Mouse (Mus musculus) left cerebral cortex, adult 9 months (tissue): ENCODE data around the gene Moap1.
A peak's percentile ranks its signal among the peaks of the same experiment; 100 is the strongest.

Experiments used
- DNase-seq, 2 experiments: peaks; one replicate each; pipeline ENCODE4 v3.0.0; 2022; ENCODE audit warnings: low spot score in 2 of 2

Gene Moap1

GRCm38 (mm10) chr12:102742056-102742455 is 1.4 kb downstream of the Moap1 start:
- no peak for DNase-seq

- DNase-seq = no peak
Observed at GRCm38 (mm10) chr12:102740285-102740684, 3.2 kb downstream of the Moap1 start.

GRCm38 (mm10) chr12:102739096-102739495 is 4.4 kb downstream of the Moap1 start:
- DNase-seq = no peak

DNA sequence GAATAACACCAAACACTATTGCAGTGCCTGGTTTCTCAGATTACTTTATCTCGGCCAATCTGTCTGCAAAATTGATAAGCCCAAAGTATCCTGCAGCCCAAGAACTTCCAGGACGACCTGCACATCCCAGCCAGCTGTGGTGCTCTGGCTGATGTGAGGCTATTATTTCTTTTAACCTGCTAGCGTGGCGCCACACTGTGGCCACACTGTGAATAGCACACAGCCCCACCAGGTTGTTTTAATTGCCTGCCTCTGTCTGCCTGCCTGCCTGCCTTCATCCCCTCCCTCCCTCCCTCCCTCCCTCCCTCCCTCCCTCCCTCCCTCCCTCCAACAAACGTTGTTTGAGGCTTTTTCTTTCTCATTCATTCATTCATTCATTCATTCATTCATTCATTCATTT is 10.1 kb downstream of the Moap1 start:
- peak in 1 of 2 experiments; percentile 49 for DNase-seq

DNA sequence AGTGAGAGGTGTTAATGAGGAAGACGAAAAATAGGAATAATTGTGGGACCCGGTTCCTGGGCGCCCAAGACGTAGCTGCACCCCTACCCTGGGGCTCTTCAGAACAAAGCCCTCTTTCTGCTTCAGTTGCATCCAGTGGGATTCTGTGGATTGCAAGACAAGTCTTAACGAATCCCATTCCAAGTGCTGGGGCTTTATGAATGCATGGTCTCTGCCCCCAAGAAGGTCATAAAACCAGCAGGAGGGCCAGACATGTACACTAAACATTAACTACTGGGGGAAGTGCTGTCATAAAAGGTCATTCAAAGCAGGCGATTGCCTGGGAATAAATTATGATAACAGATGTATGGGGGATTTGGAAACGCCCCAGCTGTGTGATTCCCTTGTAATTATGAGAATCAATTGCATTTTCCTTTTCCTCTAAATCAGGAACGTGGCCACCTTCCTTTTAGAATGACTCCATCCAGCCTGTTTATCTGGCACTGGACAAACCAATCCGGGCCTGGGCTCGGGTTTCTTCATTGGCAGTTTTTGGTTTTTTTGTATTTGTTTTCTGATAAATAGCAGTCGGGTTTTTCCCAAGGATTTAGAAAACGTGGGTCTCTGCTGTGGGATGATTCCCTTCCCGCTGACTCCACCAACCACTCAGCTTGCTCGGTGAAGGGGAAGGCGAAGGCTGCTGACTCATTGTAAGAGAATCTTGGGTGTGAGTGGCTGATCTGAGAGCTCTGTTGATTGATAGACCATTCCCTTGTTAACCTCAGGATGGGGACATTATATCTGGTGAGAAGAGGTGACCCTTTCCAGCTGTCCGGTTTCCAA is 12.5 kb downstream of the Moap1 start:
- DNase-seq = no peak

DNA sequence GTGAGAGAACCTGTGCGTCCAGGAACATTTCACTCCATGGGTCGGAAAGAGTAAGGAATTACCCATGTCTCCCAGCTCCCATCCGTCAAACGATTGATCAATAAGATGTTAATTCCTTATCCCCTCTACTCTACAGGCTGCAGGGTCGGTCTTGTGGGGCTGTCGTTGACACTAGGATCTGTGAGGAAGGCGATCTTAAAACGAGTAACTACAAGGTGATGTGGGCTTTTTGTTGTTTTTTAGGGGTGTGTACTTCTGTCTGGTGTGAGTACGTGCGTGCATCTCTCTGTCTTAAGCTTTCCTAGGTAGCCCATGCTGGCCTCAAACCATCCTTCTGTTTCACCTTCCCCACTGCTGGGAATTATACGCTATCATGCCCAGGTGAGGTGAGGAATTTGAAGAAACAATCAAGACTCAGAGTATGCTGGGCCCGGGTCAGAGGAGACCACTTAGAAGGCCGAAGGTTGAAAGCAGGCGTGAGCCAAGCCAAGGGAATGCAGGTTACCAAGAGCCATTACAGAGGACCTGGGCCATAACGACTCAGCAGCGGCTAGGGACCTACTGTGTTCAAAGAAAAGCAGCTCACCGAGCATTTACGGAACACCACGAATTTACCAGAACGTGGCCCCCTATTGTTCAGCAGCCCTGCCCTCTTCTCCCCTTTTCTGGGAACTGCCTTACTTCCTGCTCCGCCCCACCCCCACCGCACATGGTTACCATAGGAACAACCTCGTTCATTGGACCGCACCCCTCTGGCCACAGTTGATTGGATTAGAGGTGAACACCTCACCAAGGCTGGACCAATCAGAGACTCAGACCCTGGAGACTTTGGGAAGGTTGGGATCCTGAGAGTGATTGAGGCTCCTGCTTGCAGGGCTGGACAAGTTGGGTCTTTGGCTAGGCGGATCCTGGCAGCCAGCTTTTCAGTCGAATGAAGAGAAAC is 13.3 kb downstream of the Moap1 start:
- DNase-seq = peak in 1 of 2 experiments; percentile 79

- no peak for DNase-seq
Observed at GRCm38 (mm10) chr12:102725761-102726175, 17.7 kb downstream of the Moap1 start.

GRCm38 (mm10) chr12:102725146-102725545 is 18.3 kb downstream of the Moap1 start:
- no peak for DNase-seq

DNA sequence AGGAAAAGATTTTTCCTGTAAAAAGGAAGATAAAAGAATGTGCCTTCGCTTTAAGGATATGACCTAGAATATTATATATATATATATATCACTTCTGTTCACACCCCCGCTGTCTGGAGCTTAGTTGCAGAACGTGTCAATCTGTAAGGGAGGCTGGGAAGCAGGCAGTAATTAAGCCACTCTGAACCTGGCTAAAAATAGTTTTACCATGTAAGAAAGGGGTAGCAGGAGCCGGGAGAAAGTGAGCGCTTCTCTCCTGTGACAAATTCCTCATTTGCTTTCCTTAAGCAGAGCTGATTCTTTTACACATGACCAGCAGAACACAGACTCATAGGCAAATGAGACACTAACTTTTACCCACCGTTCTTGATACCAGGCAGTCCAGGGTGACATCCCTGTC is 19.6 kb downstream of the Moap1 start:
- peak in 1 of 2 experiments; percentile 62 for DNase-seq

- DNase-seq = no peak
Observed at GRCm38 (mm10) chr12:102722966-102723365, 20.5 kb downstream of the Moap1 start.

DNA sequence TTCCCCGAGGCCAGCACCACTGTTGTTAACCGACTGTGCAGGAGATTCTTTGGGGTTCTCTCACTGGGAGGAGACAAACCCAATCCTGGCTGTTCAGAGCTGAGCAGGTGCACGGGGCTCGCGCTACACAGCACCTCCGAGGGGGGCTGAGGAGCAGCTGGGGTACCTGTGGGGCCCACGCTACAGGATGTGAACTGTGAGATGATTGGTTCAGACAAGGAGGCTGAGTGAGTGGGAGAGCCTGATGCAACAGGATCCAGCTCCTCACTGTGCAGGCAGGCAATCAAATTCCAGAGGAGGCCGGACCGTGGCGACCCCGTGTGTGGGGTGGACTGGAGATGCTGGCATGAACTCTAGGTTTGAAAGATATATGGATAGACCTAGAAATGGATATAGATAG is 21.0 kb downstream of the Moap1 start:
- no peak for DNase-seq

GRCm38 (mm10) chr12:102719552-102720315 is 23.7 kb downstream of the Moap1 start:
- DNase-seq = no peak

DNA sequence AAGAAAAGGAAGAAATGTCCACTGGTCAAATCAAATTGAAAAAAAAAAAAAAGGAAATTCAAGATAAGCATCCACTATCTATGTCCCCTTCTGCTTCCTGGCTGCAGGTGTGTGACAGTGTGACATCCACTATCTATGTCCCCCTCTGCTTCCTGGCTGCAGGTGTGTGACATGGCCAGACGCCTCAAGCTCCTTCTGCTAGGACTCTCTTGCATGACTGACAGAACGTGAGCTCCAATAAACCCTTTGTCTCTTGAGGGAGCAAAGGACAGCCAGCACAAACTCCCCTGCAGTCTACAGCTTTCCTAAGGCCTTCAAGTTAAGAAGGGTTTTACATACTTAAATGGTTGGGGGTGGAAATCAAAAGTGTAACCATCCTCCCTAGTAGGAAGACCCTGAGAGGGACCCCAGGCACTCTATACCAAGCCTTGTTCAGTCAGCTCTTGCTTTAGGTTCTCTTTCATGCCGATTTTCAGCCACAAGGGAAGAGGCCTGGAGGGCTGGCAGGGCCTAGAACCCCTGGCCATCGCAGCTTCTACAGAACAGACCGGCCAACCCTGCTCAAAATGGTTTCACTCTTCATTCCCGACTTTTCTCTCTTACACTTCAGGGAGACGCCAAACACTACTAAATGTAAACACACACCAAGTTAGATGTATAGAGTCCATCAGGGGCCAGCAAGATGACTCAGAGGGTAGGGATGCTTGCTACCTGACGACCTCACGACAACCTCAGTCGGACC is 28.6 kb downstream of the Moap1 start:
- DNase-seq = no peak

GRCm38 (mm10) chr12:102714116-102714515 is 29.3 kb downstream of the Moap1 start:
- DNase-seq = no peak

- no peak for DNase-seq
Observed at GRCm38 (mm10) chr12:102713153-102713865, 30.2 kb downstream of the Moap1 start.

DNA sequence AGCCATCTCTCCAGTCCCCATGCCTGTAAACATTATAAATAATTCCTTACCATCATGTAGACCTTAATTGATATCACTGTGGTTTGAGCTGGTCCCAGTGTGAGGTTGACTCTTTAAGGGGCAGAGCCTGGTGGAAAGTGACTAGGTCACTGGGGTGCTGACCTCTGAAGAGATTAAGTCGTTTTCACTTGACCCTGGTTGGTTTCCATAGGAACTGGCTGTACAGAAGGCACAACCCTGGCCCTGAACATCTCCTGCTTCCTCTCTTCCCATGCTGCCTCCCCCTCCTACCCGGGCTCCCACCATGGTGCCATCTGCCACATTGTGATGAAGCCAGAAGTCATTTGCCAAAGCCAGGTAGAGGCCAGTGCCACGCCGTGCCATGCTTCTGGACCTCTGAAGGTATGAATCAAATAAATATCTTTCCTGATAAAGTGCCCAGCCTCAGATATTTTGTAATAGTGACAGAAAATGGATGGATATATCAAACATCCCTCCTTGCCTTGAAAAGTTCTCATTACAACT is 32.5 kb downstream of the Moap1 start:
- DNase-seq = no peak

DNA sequence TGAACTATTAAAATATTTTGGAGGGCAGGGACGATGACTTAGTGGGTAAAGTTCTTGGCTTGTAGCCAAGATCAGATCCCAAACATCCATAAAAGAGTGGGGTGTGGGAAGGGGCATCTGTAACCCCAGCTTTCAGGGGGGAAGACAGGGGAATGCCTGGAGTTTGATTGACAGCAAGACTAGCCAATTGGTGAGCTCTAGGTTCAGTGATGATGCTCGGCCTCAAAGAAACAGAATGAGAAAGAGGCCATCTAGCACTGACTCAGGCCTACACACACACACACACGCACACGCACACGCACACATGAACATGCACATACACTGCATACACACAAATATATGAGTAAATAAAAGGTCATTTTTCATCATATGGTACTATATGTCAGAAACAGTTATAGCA is 33.6 kb downstream of the Moap1 start:
- DNase-seq = no peak

DNA sequence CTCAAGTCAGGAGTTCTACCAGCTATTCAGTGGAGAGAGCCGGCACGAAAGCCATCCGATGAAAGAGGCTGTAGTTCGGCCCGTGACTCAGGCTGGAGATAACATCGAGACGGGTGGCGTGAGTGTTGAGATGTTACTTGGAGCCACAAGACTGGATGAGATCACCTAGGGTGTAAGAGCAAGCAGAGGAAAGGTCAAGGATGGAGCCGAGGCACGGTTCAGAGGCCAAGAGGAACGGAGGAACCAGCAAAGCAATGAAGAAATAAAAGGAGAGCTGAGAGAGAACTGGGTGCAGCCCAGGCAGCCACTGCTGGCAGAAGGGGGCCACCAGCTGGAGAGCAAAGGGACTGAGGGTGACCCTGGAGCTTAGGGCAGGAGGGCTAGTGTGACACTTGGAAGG is 35.2 kb downstream of the Moap1 start:
- DNase-seq = no peak

DNA sequence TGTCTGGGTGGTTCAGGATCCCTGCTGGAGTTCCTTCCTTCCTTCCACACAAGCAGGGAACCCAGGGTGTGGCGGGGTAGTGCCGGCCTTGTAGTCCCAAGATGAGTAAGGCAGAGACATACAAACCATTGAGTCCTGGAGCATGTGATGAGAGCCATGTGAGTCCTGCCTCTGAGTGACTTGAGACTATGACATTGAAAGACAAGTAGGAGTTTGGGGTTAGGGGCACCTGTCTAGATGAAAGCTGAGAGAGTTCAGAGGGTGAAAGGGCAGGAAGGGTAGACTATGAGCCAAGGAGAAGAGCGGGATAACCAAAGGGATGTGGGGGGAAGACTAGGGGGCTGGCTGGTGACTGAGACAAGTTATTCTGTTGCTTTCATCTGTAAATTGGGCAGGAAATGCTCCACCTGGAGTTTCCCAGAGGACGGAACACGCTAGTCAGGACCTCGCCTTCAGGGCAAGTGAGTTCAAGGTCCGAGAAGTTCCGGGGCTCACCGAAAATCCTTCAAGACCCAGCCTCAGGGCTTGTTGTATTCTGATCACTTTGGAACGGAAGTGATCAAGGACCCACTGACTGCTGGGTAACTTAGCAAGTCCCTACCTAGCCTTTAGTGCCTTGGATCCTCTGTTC is 36.5 kb downstream of the Moap1 start:
- no peak for DNase-seq
